Mouse (Mus musculus) hematopoietic stem cell, adult 5-6 weeks (primary cell): ENCODE measurements around the gene Atxn10. TPM values are rescaled to one million over a fixed set of nuclear protein-coding genes. Genes with fewer than 3 reads are reported as not detected.
"Not testable (repeated sequence)": the region's sequence is repeated elsewhere in the genome, so short reads cannot be mapped to it uniquely, and the experiment has no call there.

Source experiments
- ATAC-seq, 2 experiments: fragments of 125-278 bp in 1 of 2; replicated peaks in 1 of 2; 2 replicates each; pipeline ENCODE4 v1.8.0; 2016 to 2017; ENCODE audit warnings: inconsistent platforms in 2 of 2, mild to moderate bottlenecking in 2 of 2, moderate number of reproducible peaks in 2 of 2, low read depth in 1 of 2, moderate TSS enrichment in 1 of 2; ENCODE audit not compliant: low FRiP score in 2 of 2, poor library complexity in 2 of 2, severe bottlenecking in 2 of 2, insufficient read depth in 1 of 2, low TSS enrichment in 1 of 2
- total RNA-seq: library from RNA; stranded (forward); fragments of 172-1452, 232-1000 nt; gene quantifications from 2 replicates; pipeline ENCODE4 v1.2.3, GENCODE M21; 2017

The Atxn10 gene
- total RNA-seq, 1 experiment from 2014 or later, result 77.9 TPM

GRCm38 (mm10) chr15:85328455-85328854 lies 7.6 kb upstream of the Atxn10 start:
- not testable (repeated sequence) for ATAC-seq

- ATAC-seq, result no peak
These were observed 6.9 kb upstream of the Atxn10 start for GRCm38 (mm10) chr15:85329096-85329495.

GRCm38 (mm10) chr15:85330024-85330423 lies 6.0 kb upstream of the Atxn10 start:
- ATAC-seq, result no peak

DNA sequence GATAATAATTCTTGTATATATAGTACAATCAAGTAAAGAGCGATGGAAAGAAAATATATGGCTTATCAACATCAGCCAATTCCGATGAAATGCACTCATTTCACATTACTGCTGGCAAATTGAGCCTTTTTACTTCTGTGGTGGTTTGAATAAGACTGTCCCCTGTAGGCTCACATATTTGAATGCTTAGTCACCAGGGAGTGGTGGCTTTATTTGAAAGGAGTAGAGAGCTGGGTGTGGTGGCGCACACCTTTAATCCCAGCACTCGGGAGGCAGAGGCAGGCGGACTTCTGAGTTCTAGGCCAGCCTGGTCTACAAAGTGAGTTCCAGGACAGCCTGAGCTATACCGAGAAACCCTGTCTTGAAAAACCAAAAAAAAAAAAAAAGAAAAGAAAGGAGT lies 2.5 kb upstream of the Atxn10 start:
- not testable (repeated sequence) for ATAC-seq

- ATAC-seq, result no peak
These were observed 1.8 kb upstream of the Atxn10 start for GRCm38 (mm10) chr15:85334234-85334633.

GRCm38 (mm10) chr15:85336301-85336991 lies 401 bp downstream of the Atxn10 start:
- peak; percentile 83 to 89 for ATAC-seq

DNA sequence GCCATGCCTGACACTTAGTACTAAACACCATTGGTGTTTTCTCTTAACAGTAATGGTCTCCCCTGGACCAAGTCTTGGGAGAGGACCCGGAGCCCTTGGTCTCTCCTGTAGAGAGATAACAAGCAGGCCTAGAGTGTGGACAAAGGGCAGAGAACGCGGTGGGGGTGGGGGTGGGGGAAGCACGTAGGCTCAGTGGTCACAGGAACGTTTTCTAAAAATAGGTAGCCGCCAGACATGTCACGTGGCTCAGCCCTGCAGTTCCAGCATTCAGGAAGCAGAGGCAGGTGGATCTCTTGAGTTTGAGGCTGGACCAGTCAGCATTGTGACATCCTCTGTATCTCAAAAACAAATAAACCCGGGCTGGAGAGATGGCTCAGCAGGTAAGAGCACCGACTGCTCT lies 1.2 kb downstream of the Atxn10 start:
- no peak for ATAC-seq

DNA sequence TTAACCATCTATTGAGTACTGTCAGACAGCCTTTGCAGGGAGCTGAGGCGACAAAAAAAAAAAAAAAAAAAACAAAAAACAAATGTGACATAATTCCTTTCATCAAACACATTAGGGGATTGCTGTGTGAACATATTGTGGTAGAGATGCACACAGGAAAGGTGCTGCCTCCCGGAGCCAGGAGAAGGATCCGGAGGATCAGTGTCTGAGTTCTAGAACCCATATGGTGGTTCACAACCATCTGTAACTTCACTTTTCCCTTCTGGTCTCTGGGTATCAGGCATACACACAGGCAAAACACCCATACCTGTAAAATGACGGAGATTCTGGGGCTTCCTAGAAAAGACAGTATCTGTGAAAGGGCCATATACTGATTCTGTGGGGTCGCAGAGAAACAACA lies 1.9 kb downstream of the Atxn10 start:
- no peak for ATAC-seq

GRCm38 (mm10) chr15:85342246-85342645 lies 6.2 kb downstream of the Atxn10 start:
- ATAC-seq, result no peak

GRCm38 (mm10) chr15:85344673-85345072 lies 8.6 kb downstream of the Atxn10 start:
- ATAC-seq, result no peak

DNA sequence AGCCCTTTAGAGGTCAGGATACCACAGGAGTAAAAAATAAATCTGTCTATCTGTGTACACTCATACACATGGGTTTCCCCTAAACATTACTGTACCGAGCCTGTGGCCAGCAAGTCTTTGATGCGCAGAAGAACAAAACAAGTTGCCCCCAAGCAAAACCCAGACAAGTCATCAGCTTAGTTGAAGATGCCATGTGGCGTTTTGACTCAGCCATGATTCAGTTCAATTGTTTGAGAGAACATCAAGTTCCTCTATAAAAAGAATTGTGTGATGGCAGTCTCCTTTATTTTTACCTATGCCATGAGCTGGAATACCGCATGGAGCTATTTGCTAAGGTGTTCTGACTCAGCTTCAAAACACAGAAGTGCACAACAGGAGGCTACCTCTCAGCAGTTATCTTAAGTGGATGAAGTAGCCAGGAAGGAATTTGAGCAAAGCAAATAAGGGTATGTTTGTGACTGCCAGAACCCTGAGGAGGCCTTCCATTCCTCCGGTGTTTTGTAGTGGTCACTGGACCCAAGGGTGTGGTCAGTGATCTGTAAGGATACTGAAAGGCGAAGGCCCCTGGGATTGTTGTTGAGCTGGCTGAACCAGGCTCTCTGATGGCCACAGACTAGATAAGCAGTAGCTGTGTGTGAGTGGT lies 11.1 kb downstream of the Atxn10 start:
- no peak for ATAC-seq

DNA sequence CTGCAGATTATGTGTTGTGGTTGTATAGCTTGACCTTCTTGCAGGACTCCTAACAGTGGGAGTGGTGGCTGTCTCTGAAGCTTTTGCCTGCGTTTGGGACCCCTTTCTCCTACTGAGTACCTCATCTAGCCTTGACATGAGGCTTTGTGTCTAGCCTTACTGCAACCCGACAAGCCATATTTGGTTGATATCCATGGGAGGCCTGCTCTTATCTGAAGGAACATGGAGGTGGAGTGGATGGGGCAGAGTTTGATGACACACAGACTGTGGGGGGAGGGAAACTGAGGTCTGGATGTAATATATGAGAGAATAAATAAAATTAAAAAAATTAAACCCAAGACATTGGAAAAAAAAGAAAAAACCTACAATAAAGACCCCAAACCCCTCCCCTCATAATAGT lies 14.1 kb downstream of the Atxn10 start:
- ATAC-seq, result no peak

- peak; percentile 56 to 68; a peak in 1 of 4 replicates for ATAC-seq
These were observed 18.0 kb downstream of the Atxn10 start for GRCm38 (mm10) chr15:85354060-85354459.

DNA sequence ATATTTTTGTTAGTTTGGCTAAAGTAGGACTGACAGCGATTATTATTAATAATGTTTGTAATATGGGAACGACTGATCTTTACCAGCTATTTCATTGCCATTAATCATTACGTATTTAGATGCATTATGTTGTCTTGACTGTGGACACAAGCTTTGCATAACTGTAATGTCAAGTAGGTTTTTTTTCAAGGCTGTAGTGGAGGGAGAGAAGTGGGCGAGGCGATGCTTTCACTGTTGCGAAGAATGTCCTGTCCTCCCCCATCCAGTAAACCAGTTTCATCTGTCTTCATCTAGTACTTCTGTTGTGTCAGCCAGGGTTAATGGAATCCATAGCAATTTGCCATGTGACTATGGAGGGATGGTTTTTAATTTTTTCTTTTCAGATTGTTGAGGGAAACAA lies 20.1 kb downstream of the Atxn10 start:
- no peak for ATAC-seq

GRCm38 (mm10) chr15:85357465-85358225 lies 21.6 kb downstream of the Atxn10 start:
- peak in 1 of 2 experiments; percentile 58; a peak in 1 of 4 replicates for ATAC-seq

DNA sequence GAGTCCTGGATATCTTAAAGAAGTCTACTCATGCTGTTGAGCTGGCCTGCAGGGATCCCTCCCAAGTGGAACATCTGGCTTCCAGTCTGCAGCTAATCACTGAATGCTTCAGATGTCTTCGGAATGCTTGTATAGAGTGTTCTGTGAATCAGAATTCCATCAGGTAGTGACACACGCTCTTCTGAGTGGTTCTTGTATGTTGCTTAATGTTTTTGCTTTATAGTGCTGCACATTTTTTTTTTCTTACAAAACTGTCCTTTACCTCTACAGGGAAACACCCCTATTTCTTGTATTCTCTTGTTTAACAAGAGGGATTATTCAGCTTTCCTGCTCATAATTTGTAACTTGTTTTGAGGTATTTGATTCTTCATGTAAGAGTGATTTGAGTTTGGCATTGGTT lies 23.4 kb downstream of the Atxn10 start:
- no peak for ATAC-seq

- ATAC-seq, result no peak
These were observed 23.9 kb downstream of the Atxn10 start for GRCm38 (mm10) chr15:85359901-85360300.

DNA sequence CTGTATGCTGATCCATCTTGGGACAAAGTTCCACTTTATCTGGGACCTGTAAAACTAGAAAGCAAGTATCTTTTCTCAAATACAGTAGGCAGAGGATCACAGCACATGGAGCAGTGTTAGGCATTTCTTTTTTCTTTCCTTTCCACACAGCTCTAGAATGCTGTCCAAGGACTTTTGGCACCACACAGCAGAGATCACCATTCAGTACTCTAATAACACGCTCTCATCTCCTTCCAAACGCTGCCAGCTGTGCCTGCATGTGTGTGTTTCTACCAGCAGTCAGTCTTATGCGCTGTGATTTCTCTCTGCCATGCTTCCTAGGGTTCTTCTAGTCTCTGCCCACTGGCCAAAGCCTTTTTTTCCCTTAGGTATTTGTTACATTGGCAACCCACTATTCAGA lies 28.3 kb downstream of the Atxn10 start:
- ATAC-seq, result no peak
